Mouse (Mus musculus) limb, embryonic 12.5 days (tissue): Measurements from ENCODE around the gene Rit1. TPM values are rescaled to one million over a fixed set of nuclear protein-coding genes. Genes with fewer than 3 reads are reported as not detected.
"Not testable (repeated sequence)": the region's sequence is repeated elsewhere in the genome, so short reads cannot be mapped to it uniquely, and the experiment has no call there.

ENCODE experiments used
- ATAC-seq: fragments of 200-750 bp; cut with Nextera tagmentation; 2 replicates; pipeline ENCODE4 v1.8.0; 2017; ENCODE audit warnings: low read depth, moderate TSS enrichment; ENCODE audit not compliant: insufficient number of reproducible peaks, insufficient read depth, low FRiP score, low TSS enrichment
- H3K27ac ChIP-seq: fragments of 300-500 bp; sonication (generic); 2 replicates; pipeline ENCODE4 v1.5.1; 2016; ENCODE audit warnings: mild to moderate bottlenecking, moderate library complexity
- H3K27me3 ChIP-seq: fragments of 300-500 bp; sonication (generic); 2 replicates; pipeline ENCODE4 v1.6.1; 2016; ENCODE audit warnings: mild to moderate bottlenecking, moderate library complexity
- H3K36me3 ChIP-seq: fragments of 300-500 bp; sonication (generic); 2 replicates; pipeline ENCODE4 v1.6.1; 2016; ENCODE audit warnings: mild to moderate bottlenecking, moderate library complexity
- H3K4me1 ChIP-seq: fragments of 300-500 bp; sonication (generic); replicated peaks from 2 replicates; pipeline ENCODE4 v1.6.1; 2016
- H3K4me2 ChIP-seq: fragments of 300-500 bp; sonication (generic); 2 replicates; pipeline ENCODE4 v1.6.1; 2016; ENCODE audit warnings: mild to moderate bottlenecking, moderate library complexity
- H3K4me3 ChIP-seq: fragments of 300-500 bp; sonication (generic); replicated peaks from 2 replicates; pipeline ENCODE4 v1.5.1; 2016; ENCODE audit warnings: mild to moderate bottlenecking
- H3K9ac ChIP-seq: fragments of 300-500 bp; sonication (generic); replicated peaks from 2 replicates; pipeline ENCODE4 v1.6.1; 2016; ENCODE audit warnings: mild to moderate bottlenecking, moderate library complexity
- H3K9me3 ChIP-seq: fragments of 300-500 bp; sonication (generic); 2 replicates; pipeline ENCODE4 v1.6.1; 2016; ENCODE audit warnings: mild to moderate bottlenecking, moderate library complexity
- WGBS: fragments of 180-500 bp; shearing (Covaris S2); methylation state at CpG from one replicate; pipeline ENCODE4 v1.1.7; 2016; 5-methylcytosine and 5-hydroxymethylcytosine counted together
- polyA plus RNA-seq: library from polyadenylated mRNA; unstranded; fragments of >200 nt; fragmentation: Nextera tagmentation; extraction: Ambion mirVana; gene quantifications from 2 replicates; pipeline ENCODE4 v1.2.1, GENCODE M21; 2016

Gene Rit1
- polyA plus RNA-seq, 1 experiment from 2014 or later, result 41.2 TPM

DNA sequence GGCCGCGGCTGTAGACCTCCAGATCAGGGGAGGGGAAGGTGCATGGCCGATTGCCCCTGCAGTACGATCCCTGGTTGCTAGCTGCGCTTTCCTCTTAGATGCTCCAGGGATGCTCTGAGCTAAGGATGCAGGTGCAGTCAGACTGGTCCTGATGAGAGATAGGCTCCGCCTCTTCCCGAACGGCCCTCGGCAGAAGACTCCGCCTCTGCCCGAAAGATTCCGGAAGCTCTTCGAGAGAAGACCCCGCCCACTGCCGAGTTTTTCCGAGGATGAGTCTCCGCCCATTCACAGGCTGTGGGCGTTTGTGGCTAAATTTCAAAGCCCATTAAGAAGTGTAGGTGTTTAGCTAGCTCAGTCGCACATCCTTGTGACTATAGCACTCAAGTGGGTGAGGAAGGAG lies 55.8 kb downstream of the Rit1 start:
- H3K36me3 ChIP-seq, H3K9ac ChIP-seq, H3K4me1 ChIP-seq, H3K27me3 ChIP-seq, H3K9me3 ChIP-seq, H3K27ac ChIP-seq: not testable (repeated sequence)
- Histone ChIP-seq H3K4me2 (peak overlapping the region; percentile 43), H3K4me3 (0 out of 2 replicates have a peak overlapping the region, but pooled peaks have one; percentile 18)
- WGBS, result under 1% methylated on average over 19 of the region's 19 CpGs
- ATAC-seq, result peak; percentile 50

DNA sequence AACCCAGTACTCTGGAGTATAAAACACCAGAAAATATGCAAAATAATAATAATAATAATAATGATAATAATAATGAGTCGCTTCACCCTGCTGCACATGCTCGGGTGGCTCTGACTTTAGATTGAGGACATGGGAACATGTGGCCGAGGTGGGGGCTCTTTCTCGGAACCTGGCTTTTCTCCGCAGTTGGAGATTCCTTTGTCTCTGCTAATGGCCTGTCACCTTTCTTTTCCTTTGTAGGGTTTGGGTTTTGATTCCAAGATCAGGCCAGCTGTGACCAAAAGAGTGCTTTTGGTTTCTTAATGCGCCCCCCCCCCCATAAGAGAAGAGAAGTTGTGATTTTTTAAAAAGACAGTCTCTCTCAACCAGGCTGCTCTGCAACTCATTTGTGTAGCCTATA lies 56.5 kb downstream of the Rit1 start:
- 76% methylated on average over 6 of the region's 6 CpGs for WGBS
- not testable (repeated sequence) for H3K27ac ChIP-seq, ATAC-seq, H3K9me3 ChIP-seq, H3K36me3 ChIP-seq, H3K4me2 ChIP-seq, H3K4me1 ChIP-seq, H3K4me3 ChIP-seq, H3K9ac ChIP-seq, H3K27me3 ChIP-seq

DNA sequence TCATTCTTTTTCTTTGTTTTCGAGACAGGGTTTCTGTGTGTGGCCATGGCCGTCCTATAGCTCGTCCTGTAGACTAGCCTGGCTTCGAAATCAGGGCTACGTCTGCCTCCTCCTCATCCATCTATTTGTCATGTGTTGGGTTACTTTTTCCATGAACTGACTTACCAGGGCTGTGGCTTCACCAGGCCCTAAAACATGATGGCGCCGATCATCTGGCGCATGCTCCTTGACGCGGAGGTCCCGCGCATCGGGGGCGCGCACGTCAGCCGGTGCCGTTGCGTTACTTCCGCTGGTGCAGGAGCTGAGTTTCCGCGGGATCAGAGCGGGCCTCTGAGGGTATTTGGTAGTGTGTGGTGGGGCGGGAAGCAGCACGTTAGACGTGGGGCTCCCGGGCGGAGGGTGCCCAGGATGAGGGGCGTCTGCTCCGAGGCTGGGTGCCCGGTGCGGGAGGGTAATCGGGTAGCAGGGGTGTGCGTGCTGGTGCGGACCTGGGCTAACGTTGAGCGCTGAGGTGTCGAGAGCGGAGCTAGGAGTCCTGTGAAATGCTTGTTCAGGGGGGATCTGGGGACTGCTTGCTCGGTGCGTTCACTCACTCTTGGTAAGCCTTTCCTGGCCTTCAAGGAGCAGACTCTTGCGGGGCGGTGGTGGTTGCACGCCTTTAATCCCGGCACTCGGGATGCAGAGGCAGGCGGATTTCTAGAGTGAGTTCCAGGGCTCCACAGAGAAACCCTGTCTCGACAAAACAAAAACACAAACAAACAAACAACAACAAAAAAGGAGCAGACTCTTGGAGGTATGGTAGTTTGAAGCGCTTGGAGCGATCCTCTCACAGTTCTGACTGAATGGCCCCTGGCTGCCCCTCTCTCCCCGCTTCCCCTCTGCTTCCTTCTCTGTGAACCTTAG lies 58.6 kb downstream of the Rit1 start, which contains the start of gene Syt11:
Syt11 (minus strand) TSS at position 226 of the 903 bp plus-strand sequence.
- peak; percentile 70 for ATAC-seq
- Histone ChIP-seq H3K9ac (peak within 1 kb of the TSS; percentile 51; the same call in 1 of the 2 replicates), H3K4me3 (peak within 1 kb of the TSS; percentile 42), H3K27ac (peak within 1 kb of the TSS; percentile 67; the same call in 1 of the 2 replicates), H3K4me2 (peak within 1 kb of the TSS; percentile 50)
- H3K36me3 ChIP-seq, H3K4me1 ChIP-seq, H3K9me3 ChIP-seq, H3K27me3 ChIP-seq: not testable (repeated sequence)
- WGBS, result 5% methylated on average over 39 of the region's 51 CpGs

Other genes with a start within 250 kb of the Rit1 start
- gene Lmna, start 206.9 kb upstream of the Rit1 start, polyA plus RNA-seq, result 51.8 and 56.4 TPM in 2 replicates
- gene Mex3a, start 184.4 kb upstream of the Rit1 start, polyA plus RNA-seq, result 37.4 and 38.0 TPM in 2 replicates
- 2.6 and 3.5 TPM in 2 replicates for gene Rab25, start 168.5 kb upstream of the Rit1 start, polyA plus RNA-seq
- gene Lamtor2, start 163.8 kb upstream of the Rit1 start, polyA plus RNA-seq, result 134 and 139 TPM in 2 replicates
- gene Ubqln4, start 163.1 kb upstream of the Rit1 start, polyA plus RNA-seq, result 62.6 and 67.0 TPM in 2 replicates
- 184 and 190 TPM in 2 replicates for gene Ssr2, start 141.0 kb upstream of the Rit1 start, polyA plus RNA-seq
- 122 and 123 TPM in 2 replicates for gene Arhgef2, start 110.9 kb upstream of the Rit1 start, polyA plus RNA-seq
- not detected in 2 replicates for gene Rxfp4, start 63.7 kb upstream of the Rit1 start, polyA plus RNA-seq
- 127 and 128 TPM in 2 replicates for gene Khdc4, start 31.0 kb upstream of the Rit1 start, polyA plus RNA-seq
- gene Syt11, start 58.3 kb downstream of the Rit1 start, polyA plus RNA-seq, result 32.0 and 36.8 TPM in 2 replicates
- gene Gon4l, start 118.4 kb downstream of the Rit1 start, polyA plus RNA-seq, result 17.2 and 18.0 TPM in 2 replicates
- 44.1 and 48.0 TPM in 2 replicates for gene Msto1, start 197.2 kb downstream of the Rit1 start, polyA plus RNA-seq
- 23.4 and 26.1 TPM in 2 replicates for gene Ash1l, start 233.8 kb downstream of the Rit1 start, polyA plus RNA-seq
- gene Dap3, start 234.3 kb downstream of the Rit1 start, polyA plus RNA-seq, result 156 and 161 TPM in 2 replicates